Mouse (Mus musculus): ENCODE measurements at regions not wholly inside any gene's neighbourhood (a gene's known extent, or its start where the extent isn't known, plus 50 kb on each side); places are given as distances from the start of the nearest gene placed in this dataset.

- Histone ChIP-seq H3K4me1 (ENCODE audit: control insufficient read depth, insufficient read depth, low read length) (no peaks in the 10 kb centered on the region), H3K4me3 (ENCODE audit: insufficient read depth, low read length) (no peak overlapping the region), H3K27ac (ENCODE audit: insufficient read depth, low read length) (no peak overlapping the region)
- no peak for TF ChIP-seq CTCF (IDR thresholded peaks at IDR 0.05; ENCODE audit: borderline replicate concordance, insufficient read depth, low read length)
- no peak for TF ChIP-seq POLR2A (IDR thresholded peaks at IDR 0.05; ENCODE audit: low read depth, low read length)
Observed at GRCm38 (mm10) chr8:109438531-109438930, 55.3 kb upstream of the Pmfbp1 start.
